Mouse (Mus musculus) layer of hippocampus, postnatal 36 days (tissue): Measurements from ENCODE around the gene Peg12. TPM values are rescaled to one million over a fixed set of nuclear protein-coding genes. Genes with fewer than 3 reads are reported as not detected.

ENCODE experiments used
- DNase-seq, 2 experiments: peaks; one replicate each; pipeline ENCODE4 v3.0.0; 2022
- total RNA-seq, 2 experiments: library from RNA; stranded (reverse); gene quantifications; 2 replicates each; pipeline ENCODE4 v1.2.3; 2021

The Peg12 gene
- total RNA-seq: under 1 TPM; 0.42 to 0.56 TPM

GRCm38 (mm10) chr7:62463878-62464755 lies at the start of gene Peg12:
Peg12 (minus strand) TSS chr7:62464510.
- peak; percentile 14 to 23 for DNase-seq

DNA sequence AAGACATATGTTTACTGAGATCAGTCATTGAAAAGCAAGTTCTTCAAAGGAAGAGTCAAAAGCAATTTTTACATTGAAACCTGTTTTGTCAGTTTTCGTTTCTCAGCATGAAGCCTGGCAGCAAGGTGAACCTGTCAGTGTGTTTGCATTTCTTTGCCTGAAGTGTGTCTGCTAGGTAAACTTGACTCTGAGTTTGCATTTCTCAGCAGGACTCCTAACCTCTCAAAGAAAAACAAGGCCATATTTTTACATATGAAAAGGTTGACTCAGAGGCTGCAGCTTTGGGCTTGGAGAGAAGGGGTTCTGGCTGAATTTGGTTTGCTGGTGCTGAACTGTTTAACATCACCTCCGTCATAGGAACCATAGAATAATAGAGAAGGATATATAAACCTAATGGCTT lies 21.8 kb upstream of the Peg12 start:
- no peak for DNase-seq

DNA sequence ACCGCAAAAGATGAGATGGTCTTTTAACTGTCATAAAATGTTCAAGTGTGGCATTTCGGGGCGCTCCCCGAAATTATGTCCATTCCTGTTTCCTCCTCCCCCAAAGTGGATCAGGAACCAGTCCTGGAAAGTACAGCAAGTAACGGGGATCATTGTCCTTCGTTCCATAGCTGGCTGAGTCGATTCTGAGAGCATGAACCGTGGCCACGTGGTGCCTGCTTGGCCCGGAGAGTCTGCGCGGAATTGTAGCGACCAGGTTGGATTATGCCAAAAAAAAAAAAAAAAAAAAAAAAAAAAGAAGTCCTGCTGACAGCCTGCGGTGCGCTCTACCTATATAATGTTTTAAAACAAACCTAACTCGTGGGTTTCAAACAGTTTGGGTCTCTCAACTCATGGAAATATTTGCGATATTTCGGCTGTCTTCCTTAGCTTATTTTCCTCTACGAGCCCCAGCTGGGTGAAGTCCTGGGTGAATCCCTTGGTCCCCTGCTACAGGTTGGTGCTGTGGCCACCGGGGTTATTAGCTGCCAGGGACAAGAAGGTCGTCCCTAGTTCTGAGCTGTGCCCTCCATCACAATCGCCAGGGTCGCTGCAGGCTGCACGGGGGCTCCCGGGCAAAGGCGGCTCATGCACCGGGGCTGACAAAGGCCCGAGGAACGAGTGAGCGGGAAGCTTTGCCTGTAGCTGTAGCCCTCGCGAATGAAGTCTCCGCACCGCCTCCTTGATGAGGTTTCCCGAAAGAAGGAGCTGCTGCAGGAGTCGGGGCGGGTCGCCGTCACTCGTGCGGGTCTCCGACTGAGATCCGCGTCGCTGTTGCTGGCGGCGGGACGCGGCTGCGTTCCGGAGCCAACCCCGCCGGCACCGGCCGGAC lies 1.1 kb downstream of the Peg12 start:
- DNase-seq: peak in 1 of 2 experiments; percentile 6

DNA sequence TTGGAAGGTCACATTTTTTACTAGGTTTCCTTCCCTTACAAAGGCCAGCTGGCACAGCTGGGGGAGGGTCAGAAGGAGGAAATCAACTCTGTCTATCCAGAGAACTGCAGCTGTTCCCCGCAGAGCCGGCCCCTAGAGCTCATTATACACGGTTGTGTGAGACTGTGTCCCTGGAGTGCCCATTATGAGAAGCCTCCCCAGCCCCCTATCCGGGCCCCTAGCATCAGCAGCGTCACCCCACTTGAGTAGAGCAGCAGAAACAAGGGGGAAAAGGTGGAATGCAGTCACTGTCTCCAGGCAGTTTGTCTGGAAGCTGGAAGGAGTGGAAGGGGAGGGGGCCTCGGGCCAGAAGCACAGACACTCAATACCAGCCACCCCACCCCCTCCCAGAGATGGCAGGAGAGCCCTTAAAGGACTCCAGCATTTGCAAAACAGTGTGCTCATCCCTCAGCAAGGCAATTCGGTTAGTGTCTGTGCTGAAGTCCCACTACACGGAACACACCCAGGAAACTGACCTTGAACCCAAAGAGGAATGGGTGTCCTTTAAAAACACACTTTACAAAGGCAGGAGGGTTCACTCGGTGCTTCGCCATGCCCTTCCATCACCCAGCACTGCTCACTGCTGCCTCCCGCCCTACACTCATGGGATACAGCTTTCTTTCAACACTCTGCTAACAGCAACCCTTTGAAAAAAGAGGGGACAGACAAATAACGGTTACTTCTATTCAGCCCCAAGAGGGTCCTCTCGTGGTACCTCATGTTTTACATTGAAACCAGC lies 1.9 kb downstream of the Peg12 start:
- DNase-seq: no peak

DNA sequence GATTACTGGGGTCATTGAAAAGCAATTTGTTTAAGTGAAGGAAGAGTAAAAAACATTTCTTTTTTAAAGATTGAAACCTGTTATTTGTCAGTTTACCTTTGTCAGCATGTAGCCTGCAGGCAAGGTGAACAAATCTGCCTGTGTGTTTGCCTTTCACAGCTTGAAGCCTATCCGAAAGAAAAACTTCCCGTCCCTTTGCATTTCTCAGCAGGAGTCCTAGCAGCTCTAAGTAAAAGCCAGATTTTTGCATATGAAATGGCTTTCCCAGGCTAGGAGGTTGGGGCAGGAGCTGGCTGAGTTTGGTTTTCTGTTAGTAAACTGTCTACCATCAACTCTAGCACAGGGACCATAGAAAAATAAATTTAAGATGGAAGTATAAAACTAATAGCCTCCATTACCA lies 12.0 kb downstream of the Peg12 start:
- DNase-seq: no peak

- no peak for DNase-seq
Measured at GRCm38 (mm10) chr7:62445431-62446165, 18.7 kb downstream of the Peg12 start.

GRCm38 (mm10) chr7:62436394-62436793 lies 27.9 kb downstream of the Peg12 start:
- no peak for DNase-seq

GRCm38 (mm10) chr7:62433243-62433642 lies 31.1 kb downstream of the Peg12 start:
- DNase-seq: no peak

- no peak for DNase-seq
Measured at GRCm38 (mm10) chr7:62428337-62428736, 36.0 kb downstream of the Peg12 start.

- DNase-seq: no peak
Measured at GRCm38 (mm10) chr7:62423210-62423609, 41.1 kb downstream of the Peg12 start.

GRCm38 (mm10) chr7:62420566-62420965 lies 43.7 kb downstream of the Peg12 start:
- no peak for DNase-seq

GRCm38 (mm10) chr7:62419493-62420360 lies 44.6 kb downstream of the Peg12 start, which contains the start of gene Mkrn3:
Mkrn3 (minus strand) TSS chr7:62420139.
- DNase-seq: peak; percentile 27 to 29

- no peak for DNase-seq
Measured at GRCm38 (mm10) chr7:62419105-62419492, 45.2 kb downstream of the Peg12 start.

- no peak for DNase-seq
Measured at GRCm38 (mm10) chr7:62418346-62418745, 46.0 kb downstream of the Peg12 start.

DNA sequence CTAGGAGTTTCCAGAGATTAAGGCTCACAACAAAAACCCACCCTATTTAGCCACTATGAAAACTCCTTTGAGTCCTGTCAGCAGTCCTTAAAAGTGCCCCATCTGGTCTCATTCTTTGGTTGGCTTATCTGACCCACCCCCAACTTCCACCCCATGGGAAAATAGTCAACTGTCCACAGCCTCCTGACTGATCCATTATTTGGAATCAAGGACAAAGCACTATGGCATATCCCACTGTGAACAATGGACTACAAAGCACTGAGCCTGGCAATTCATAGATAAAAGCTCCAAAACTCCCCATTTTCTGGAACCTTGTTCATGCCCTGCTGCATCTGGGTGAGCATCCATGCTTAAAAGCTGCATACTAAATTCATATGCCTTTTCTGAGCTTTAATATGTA lies 48.1 kb downstream of the Peg12 start:
- DNase-seq: no peak

GRCm38 (mm10) chr7:62415222-62415621 lies 49.1 kb downstream of the Peg12 start:
- DNase-seq: no peak
